Mouse (Mus musculus): ENCODE measurements at regions not wholly inside any gene's neighbourhood (a gene's known extent, or its start where the extent isn't known, plus 50 kb on each side); places are given as distances from the start of the nearest gene placed in this dataset.
"Not testable (repeated sequence)": the region's sequence is repeated elsewhere in the genome, so short reads cannot be mapped to it uniquely, and the experiment has no call there.

GRCm38 (mm10) chr14:53723611-53724010 is 530.3 kb downstream of the Dad1 start:
- TF ChIP-seq CTCF (conservative IDR thresholded peaks at IDR 0.05 in 1 of 2, IDR thresholded peaks at IDR 0.05 in 1 of 2; ENCODE audit: low read depth in 2 of 2, low read length in 2 of 2); CHD2 (IDR thresholded peaks at IDR 0.05; ENCODE audit: low read length); TCF12 (IDR thresholded peaks at IDR 0.05; ENCODE audit: low read depth, low read length); MAFK (IDR thresholded peaks at IDR 0.05; ENCODE audit: insufficient replicate concordance, low read length); EP300 (IDR thresholded peaks at IDR 0.05; ENCODE audit: low read length); MEF2A (IDR thresholded peaks at IDR 0.05; ENCODE audit: borderline replicate concordance, low read depth, low read length); IRF4 (IDR thresholded peaks at IDR 0.05; ENCODE audit: low read depth, low read length); ZNF384 (IDR thresholded peaks at IDR 0.05; ENCODE audit: low read depth, low read length); RAD21 (IDR thresholded peaks at IDR 0.05; ENCODE audit: low read depth, low read length): not testable (repeated sequence)
